Mouse (Mus musculus) liver, embryonic 11.5 days (tissue): ENCODE data around the gene Rpl35a. TPM values are rescaled to one million over a fixed set of nuclear protein-coding genes. Genes with fewer than 3 reads are reported as not detected.
"Not testable (repeated sequence)": the region's sequence is repeated elsewhere in the genome, so short reads cannot be mapped to it uniquely, and the experiment has no call there.

Experiments used
- ATAC-seq: fragments of 200-750 bp; cut with Nextera tagmentation; replicated peaks from 2 replicates; pipeline ENCODE4 v1.8.0; 2017; ENCODE audit warnings: moderate number of reproducible peaks, mild to moderate bottlenecking, moderate TSS enrichment, moderate library complexity; ENCODE audit not compliant: low FRiP score
- DNase-seq: peaks from one replicate; pipeline ENCODE4 v3.0.0-alpha.2; 2017; ENCODE audit warnings: low spot score
- H3K27ac ChIP-seq: fragments of 300-500 bp; sonication (generic); 2 replicates; pipeline ENCODE4 v1.5.1; 2014; ENCODE audit warnings: mild to moderate bottlenecking, low read depth, low read length, control low read depth
- H3K27me3 ChIP-seq: fragments of 300-500 bp; sonication (generic); replicated peaks from 2 replicates; pipeline ENCODE4 v1.6.1; 2014; ENCODE audit warnings: low read length, mixed read lengths; ENCODE audit not compliant: control insufficient read depth, insufficient read depth
- H3K36me3 ChIP-seq: fragments of 300-500 bp; sonication (generic); 2 replicates; pipeline ENCODE4 v1.6.1; 2014; ENCODE audit warnings: mild to moderate bottlenecking, low read length, moderate library complexity, mixed read lengths; ENCODE audit not compliant: control insufficient read depth, insufficient read depth
- H3K4me1 ChIP-seq: fragments of 300-500 bp; sonication (generic); replicated peaks from 2 replicates; pipeline ENCODE4 v1.6.1; 2014; ENCODE audit warnings: low read length, mixed read lengths; ENCODE audit not compliant: control insufficient read depth, insufficient read depth
- H3K4me2 ChIP-seq: fragments of 300-500 bp; sonication (generic); 2 replicates; pipeline ENCODE4 v1.6.1; 2014; ENCODE audit warnings: mild to moderate bottlenecking, control low read depth, moderate library complexity
- H3K4me3 ChIP-seq: fragments of 300-500 bp; sonication (generic); 2 replicates; pipeline ENCODE4 v1.5.1; 2014; ENCODE audit warnings: low read depth, low read length, control low read depth
- H3K9ac ChIP-seq: fragments of 300-500 bp; sonication (generic); 2 replicates; pipeline ENCODE4 v1.6.1; 2014; ENCODE audit warnings: low read depth, low read length, control low read depth
- H3K9me3 ChIP-seq: fragments of 300-500 bp; sonication (generic); 2 replicates; pipeline ENCODE4 v1.6.1; 2016; ENCODE audit warnings: low read length, inconsistent platforms, mixed read lengths; ENCODE audit not compliant: control insufficient read depth
- WGBS: fragments of 180-500 bp; shearing (Covaris S2); extraction: QIAGEN DNeasy Blood & Tissue Kit; methylation state at CpG from one replicate; pipeline ENCODE4 v1.1.7; 2014; 5-methylcytosine and 5-hydroxymethylcytosine counted together
- polyA plus RNA-seq: library from polyadenylated mRNA; unstranded; fragments of >200 nt; fragmentation: Nextera tagmentation; extraction: Ambion mirVana; gene quantifications from 2 replicates; pipeline ENCODE4 v1.2.1, GENCODE M21; 2014

The Rpl35a gene
- polyA plus RNA-seq, 1 experiment from 2014 or later = 1,406 TPM

DNA sequence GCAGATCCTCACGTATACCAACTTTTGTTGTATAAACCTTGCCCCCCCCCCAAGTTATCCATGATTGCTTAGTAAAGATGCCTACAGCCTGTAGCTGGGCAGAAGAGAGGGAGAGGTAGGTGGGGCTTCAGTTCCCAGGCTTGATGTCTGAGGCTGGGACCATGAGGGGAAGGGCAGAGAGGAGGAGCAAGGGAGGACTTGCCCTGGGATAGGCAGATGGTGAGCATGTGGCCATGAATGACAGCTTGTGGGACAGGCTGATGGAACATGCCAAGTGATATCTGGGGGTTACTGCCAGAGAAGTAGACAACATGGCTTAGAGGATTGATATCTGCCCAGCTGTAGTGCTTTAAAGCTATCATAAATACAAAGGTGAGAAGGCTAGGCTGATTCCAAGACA is 8.2 kb upstream of the Rpl35a start:
- Histone ChIP-seq H3K9me3 (no peaks in the 10 kb centered on the region), H3K4me1 (no peaks in the 10 kb centered on the region), H3K4me3 (no peak overlapping the region), H3K36me3 (no peaks in the 10 kb centered on the region), H3K27ac (no peak overlapping the region), H3K4me2 (no peak overlapping the region), H3K9ac (no peak overlapping the region), H3K27me3 (no peaks in the 10 kb centered on the region)
- no peak for ATAC-seq
- 89% methylated on average over 1 of the region's 1 CpGs for WGBS
- DNase-seq = no peak

DNA sequence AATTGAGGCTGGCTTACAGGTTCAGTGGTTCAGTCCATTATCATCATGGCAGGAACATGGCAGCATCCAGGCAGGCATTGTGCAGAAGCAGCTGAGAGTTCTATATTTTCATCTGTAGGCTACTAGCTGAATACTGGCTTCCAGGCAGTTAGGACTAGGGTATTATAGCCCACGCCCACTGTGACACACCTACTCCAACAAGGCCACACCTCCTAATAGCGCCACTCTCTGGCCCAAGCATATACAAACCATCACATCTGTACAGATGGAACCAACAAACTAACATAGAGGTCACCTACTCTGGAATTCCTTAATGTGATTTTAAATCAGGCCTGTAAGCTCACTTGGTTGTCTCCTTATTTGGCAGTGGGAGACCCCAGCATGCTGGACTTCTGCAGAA is 7.6 kb upstream of the Rpl35a start:
- no peaks in the 10 kb centered on the region for H3K36me3 ChIP-seq
- DNase-seq (no peak), ATAC-seq (no peak)
- H3K27me3 ChIP-seq = no peaks in the 10 kb centered on the region
- H3K9me3 ChIP-seq = no peaks in the 10 kb centered on the region
- no peak overlapping the region for H3K27ac ChIP-seq
- 71% methylated on average over 2 of the region's 2 CpGs for WGBS
- no peak overlapping the region for H3K4me2 ChIP-seq
- H3K9ac ChIP-seq = no peak overlapping the region
- no peak overlapping the region for H3K4me3 ChIP-seq
- no peaks in the 10 kb centered on the region for H3K4me1 ChIP-seq

DNA sequence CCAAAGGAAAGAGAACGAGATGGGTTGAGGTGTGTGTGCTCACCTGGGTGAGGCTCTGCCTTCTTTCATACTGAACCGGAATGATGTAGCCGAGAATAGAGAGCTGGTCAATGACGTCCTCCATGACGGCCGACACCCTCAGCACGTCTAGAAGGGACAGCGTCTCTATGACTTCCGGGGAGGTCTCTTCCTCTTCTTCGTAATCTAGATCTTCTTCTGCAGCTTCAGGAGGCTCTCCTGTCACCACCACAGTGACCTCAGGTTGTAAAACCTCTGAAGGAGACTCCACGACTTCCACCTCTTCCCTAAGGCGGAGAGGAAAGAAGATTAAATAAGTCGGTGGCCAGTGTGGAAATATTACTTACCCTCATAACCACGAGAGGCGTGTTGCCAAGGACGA is 6.4 kb upstream of the Rpl35a start:
- Histone ChIP-seq H3K36me3 (no peaks in the 10 kb centered on the region), H3K4me1 (no peaks in the 10 kb centered on the region), H3K27me3 (no peaks in the 10 kb centered on the region), H3K4me3 (no peak overlapping the region), H3K9ac (no peak overlapping the region), H3K27ac (no peak overlapping the region), H3K4me2 (no peak overlapping the region), H3K9me3 (no peaks in the 10 kb centered on the region)
- ATAC-seq (no peak), DNase-seq (no peak)
- WGBS = 75% methylated on average over 16 of the region's 16 CpGs

GRCm38 (mm10) chr16:33053141-33053540 is 3.1 kb upstream of the Rpl35a start:
- ATAC-seq = no peak
- Histone ChIP-seq H3K4me1 (peaks cover 7% of the 10 kb centered on the region), H3K27me3 (no peaks in the 10 kb centered on the region), H3K9me3 (no peaks in the 10 kb centered on the region), H3K4me2 (no peak overlapping the region), H3K36me3 (peaks cover under 1% of the 10 kb centered on the region; the same call in 1 of the 2 replicates), H3K27ac (no peak overlapping the region), H3K4me3 (no peak overlapping the region), H3K9ac (no peak overlapping the region)
- WGBS = 69% methylated on average over 5 of the region's 5 CpGs
- DNase-seq = no peak

DNA sequence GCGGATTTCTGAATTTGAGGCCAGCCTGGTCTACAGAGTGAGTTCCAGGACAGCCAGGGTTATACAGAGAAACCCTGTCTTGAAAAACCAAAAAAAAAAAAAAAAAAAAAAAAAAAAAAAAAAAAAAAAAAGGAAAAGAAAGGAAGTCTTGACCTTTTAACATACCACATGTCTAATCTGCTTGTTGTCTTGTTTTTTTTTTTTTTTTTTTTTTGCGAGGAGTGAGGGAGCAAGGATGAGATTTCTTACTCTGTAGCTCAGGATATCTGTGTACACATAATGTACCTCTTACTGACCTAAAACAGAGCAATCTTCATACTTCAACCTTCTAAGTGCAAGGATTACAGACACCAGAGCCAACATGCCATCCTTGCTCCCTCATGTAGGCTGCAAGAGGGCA is 1.3 kb upstream of the Rpl35a start:
- 71% methylated on average over 2 of the region's 2 CpGs for WGBS
- not testable (repeated sequence) for H3K27ac ChIP-seq, H3K4me2 ChIP-seq, H3K4me3 ChIP-seq, H3K9me3 ChIP-seq, ATAC-seq, H3K9ac ChIP-seq, H3K27me3 ChIP-seq, DNase-seq
- H3K36me3 ChIP-seq = peaks cover 18% of the 10 kb centered on the region
- peaks cover 16% of the 10 kb centered on the region for H3K4me1 ChIP-seq

DNA sequence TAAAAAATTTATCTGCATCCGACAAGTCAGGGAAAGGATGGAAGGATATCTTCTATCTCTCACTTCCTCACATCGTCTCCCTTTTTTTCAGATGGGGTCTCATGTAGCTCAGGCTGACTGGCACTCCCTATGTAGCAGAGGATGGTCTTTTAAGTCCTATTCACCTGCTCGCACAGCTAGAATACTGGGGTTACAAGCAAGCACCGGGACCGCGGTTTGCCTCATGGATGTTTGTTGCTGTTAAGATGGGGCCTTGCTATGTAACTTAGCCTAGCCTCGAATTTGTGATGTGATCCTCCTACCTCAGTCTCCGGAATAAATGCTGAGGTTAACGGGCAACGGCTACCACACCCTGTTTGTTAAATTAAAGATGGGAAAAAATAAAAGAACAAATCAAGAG is 598 bp upstream of the Rpl35a start:
- no peak for DNase-seq
- H3K27me3 ChIP-seq = no peaks in the 10 kb centered on the region
- H3K9ac ChIP-seq = peak overlapping the region; percentile 99
- 0 out of 2 replicates have a peak, but pooled peaks have one; percentile 12 for ATAC-seq
- H3K36me3 ChIP-seq = peaks cover 21% of the 10 kb centered on the region
- no peak overlapping the region; the same call in 1 of the 2 replicates for H3K27ac ChIP-seq
- H3K4me1 ChIP-seq = peaks cover 16% of the 10 kb centered on the region
- H3K4me2 ChIP-seq = peak overlapping the region; percentile 70
- peak overlapping the region; percentile 97 for H3K4me3 ChIP-seq
- H3K9me3 ChIP-seq = no peaks in the 10 kb centered on the region
- WGBS = 20% methylated on average over 10 of the region's 10 CpGs

DNA sequence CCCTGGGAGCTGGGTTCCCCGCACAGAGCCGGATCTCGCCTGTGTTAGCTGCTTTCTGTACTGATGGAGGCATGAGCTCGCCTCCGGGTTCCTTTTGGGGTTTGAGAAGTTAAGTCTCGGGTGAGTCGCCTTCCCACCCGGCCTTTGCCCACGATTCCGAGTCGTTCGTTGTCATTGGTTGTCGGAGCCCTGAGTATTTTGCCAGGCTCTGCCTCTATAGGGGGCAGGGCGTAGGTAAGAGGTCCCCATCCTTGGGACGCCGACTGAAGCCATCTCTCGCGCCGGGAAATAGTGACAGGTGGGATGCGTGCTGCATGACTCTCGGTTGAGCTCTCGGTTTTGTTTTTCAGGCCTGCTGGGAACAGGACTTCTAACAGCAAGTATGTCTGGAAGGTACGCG is 533 bp downstream of the Rpl35a start:
- DNase-seq = no peak
- ATAC-seq = peak; percentile 37; the same call in 1 of the 2 replicates
- peaks cover 19% of the 10 kb centered on the region for H3K4me1 ChIP-seq
- no peaks in the 10 kb centered on the region for H3K27me3 ChIP-seq
- peak overlapping the region; percentile 99 for H3K9ac ChIP-seq
- under 1% methylated on average over 24 of the region's 24 CpGs for WGBS
- H3K36me3 ChIP-seq = peaks cover 21% of the 10 kb centered on the region
- no peaks in the 10 kb centered on the region for H3K9me3 ChIP-seq
- peak overlapping the region; percentile 97 for H3K4me3 ChIP-seq
- H3K27ac ChIP-seq = peak overlapping the region; percentile 88
- H3K4me2 ChIP-seq = peak overlapping the region; percentile 70

DNA sequence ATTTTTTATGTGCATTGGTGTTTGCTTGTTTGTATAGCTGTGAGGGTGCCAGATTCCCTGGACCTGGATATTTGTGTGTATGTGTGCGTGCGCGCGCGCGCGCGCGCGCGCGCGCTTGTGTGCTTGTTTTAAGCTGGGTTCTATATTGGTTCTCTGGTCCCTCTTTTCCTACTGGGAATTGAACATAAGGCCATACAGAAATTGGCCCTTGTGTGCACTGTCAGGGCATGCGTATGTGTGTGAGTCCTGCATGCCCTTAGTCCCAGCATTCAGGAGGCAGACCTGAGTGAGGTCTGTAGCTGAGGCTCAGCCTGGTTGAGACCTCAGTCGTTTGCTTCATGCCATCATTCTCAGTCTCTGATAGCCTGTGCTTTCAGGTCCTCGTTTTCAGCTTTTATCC is 1.8 kb downstream of the Rpl35a start:
- Histone ChIP-seq H3K9me3 (no peaks in the 10 kb centered on the region), H3K9ac (peak overlapping the region; percentile 54), H3K4me1 (peaks cover 19% of the 10 kb centered on the region), H3K36me3 (peaks cover 21% of the 10 kb centered on the region), H3K27me3 (no peaks in the 10 kb centered on the region), H3K4me3 (peak overlapping the region; percentile 97), H3K27ac (peak overlapping the region; percentile 51; the same call in 1 of the 2 replicates), H3K4me2 (peak overlapping the region; percentile 70)
- WGBS = 77% methylated on average over 16 of the region's 16 CpGs
- DNase-seq (no peak), ATAC-seq (no peak)

DNA sequence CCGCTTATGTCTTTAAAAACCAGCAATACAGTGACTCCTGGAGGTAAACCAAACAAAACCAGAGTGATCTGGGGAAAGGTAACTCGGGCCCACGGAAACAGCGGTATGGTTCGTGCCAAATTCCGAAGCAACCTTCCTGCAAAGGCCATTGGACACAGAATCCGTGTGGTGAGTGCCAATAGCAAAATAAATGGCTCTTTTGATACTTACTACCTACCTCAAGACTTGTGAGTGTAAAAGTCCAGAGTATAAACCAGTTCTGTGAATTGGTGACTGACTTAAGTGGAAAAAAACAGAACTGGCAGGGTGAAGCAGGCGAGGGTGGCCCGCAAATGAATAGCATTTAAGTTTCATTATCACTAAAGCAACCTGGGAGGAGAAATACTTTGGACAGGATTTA is 2.4 kb downstream of the Rpl35a start:
- not testable (repeated sequence) for H3K27me3 ChIP-seq, H3K27ac ChIP-seq, ATAC-seq, DNase-seq, H3K9me3 ChIP-seq
- Histone ChIP-seq H3K9ac (peak overlapping the region; percentile 54), H3K4me3 (peak overlapping the region; percentile 97), H3K4me1 (peaks cover 25% of the 10 kb centered on the region), H3K4me2 (peak overlapping the region; percentile 70), H3K36me3 (peaks cover 21% of the 10 kb centered on the region)
- 86% methylated on average over 9 of the region's 9 CpGs for WGBS
